Mouse (Mus musculus): ENCODE data around the gene Cdk14. TPM values are rescaled to one million over a fixed set of nuclear protein-coding genes. Genes with fewer than 3 reads are reported as not detected.

The Cdk14 gene
- total and polyA plus RNA-seq, 2 experiments from 2014 or later, result 34.8 to 54.0 TPM

DNA sequence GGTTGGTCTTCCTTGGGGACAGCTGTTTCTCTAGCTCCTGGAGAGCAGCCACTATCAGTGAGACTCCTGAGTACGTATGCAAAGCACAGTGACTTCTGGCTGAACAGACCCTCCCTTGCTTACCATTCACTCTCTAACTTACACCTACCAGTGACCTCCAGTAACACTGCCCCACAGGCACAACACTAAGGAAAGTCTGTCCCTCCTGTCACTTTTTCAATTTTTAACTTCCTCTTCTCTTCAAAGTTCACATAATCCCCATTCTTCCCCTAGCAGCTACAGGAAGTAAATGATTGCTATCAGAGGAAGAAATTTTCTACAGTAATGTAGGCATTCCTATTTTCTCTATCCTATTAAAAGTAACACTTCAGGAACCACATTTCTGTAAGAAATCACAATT, 485.0 kb downstream of the Cdk14 start:
- H3K9me3 ChIP-seq (ENCODE audit: low read length), result no peaks in the 10 kb centered on the region
- no peaks in the 10 kb centered on the region for H3K27me3 ChIP-seq (ENCODE audit: insufficient read depth, low read length)
- no peak for ATAC-seq
- H3K4me2 ChIP-seq (ENCODE audit: low read depth), result no peak overlapping the region
- H3K4me1 ChIP-seq (ENCODE audit: insufficient read depth), result no peaks in the 10 kb centered on the region
- WGBS, result 62% methylated on average over 1 of the region's 1 CpGs
- H3K36me3 ChIP-seq (ENCODE audit: insufficient read depth), result no peaks in the 10 kb centered on the region
- H3K4me3 ChIP-seq (ENCODE audit: low read depth, low read length), result no peak overlapping the region
- no peak overlapping the region for H3K27ac ChIP-seq (ENCODE audit: low read depth, low read length)
- no peak overlapping the region for H3K9ac ChIP-seq
- TF ChIP-seq CTCF (IDR thresholded peaks at IDR 0.05; ENCODE audit: low read depth), result no peak
- no peak for DNase-seq

DNA sequence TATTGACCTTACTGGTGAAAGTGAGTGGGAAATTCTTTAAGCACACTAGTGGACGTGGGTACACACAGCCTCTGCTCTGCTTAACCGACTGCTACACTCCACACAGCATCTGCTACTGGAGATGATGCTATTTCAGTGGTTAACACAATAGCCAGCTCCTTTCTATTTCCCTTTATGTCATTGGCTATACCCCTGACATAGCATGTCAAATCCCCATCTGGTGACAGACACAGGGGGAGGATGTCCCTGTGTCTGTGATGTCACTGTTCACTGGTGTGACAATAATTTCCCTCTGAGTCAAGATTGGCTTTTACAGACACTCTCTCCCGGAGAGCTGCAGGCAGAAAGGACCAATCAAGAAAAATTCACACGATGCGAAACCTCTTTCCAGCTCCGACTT, 485.6 kb downstream of the Cdk14 start:
- WGBS, result 78% methylated on average over 6 of the region's 6 CpGs
- Histone ChIP-seq H3K27me3 (ENCODE audit: insufficient read depth, low read length) (no peaks in the 10 kb centered on the region), H3K4me1 (ENCODE audit: insufficient read depth) (no peaks in the 10 kb centered on the region), H3K27ac (ENCODE audit: low read depth, low read length) (no peak overlapping the region), H3K9me3 (ENCODE audit: low read length) (no peaks in the 10 kb centered on the region), H3K4me3 (ENCODE audit: low read depth, low read length) (no peak overlapping the region), H3K4me2 (ENCODE audit: low read depth) (no peak overlapping the region), H3K36me3 (ENCODE audit: insufficient read depth) (no peaks in the 10 kb centered on the region), H3K9ac (no peak overlapping the region)
- no peak for TF ChIP-seq CTCF (IDR thresholded peaks at IDR 0.05; ENCODE audit: low read depth)
- ATAC-seq (no peak), DNase-seq (no peak)

DNA sequence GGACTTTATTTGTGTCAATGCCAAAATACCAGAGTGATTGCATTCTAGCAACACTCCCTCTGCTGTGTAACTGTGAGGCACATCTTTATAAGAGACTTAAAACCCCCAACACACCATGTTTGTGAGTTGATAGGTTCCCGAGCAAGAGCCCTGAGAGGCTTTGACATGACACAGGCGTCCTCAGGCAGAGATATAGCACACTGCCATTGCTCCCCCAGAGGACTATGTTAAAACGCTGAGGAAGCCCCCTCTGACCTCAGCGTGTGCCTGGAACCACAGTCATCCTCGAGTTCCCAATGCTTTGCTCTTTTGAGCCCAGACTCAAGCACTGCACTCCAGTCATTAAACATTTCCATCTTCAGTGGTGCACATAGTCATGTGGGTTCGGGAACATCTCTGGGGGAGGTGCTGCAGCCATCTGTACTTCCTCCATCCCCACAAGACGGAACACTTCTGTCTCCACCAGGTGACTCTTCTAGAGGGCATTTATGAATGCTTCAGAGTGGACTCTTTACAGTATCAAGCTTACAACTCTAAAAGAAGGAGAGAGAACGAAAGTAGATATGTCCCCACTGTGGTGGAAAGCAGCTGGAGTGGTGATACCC, 488.5 kb downstream of the Cdk14 start:
- ATAC-seq (no peak), DNase-seq (no peak)
- no peaks in the 10 kb centered on the region for H3K27me3 ChIP-seq (ENCODE audit: insufficient read depth, low read length)
- H3K27ac ChIP-seq (ENCODE audit: low read depth, low read length), result no peak overlapping the region
- no peak overlapping the region for H3K4me3 ChIP-seq (ENCODE audit: low read depth, low read length)
- H3K9ac ChIP-seq, result no peak overlapping the region
- H3K4me1 ChIP-seq (ENCODE audit: insufficient read depth), result no peaks in the 10 kb centered on the region
- no peaks in the 10 kb centered on the region for H3K36me3 ChIP-seq (ENCODE audit: insufficient read depth)
- 78% methylated on average over 8 of the region's 8 CpGs for whole genome bisulfite sequencing
- no peak overlapping the region for H3K4me2 ChIP-seq (ENCODE audit: low read depth)
- H3K9me3 ChIP-seq (ENCODE audit: low read length), result no peaks in the 10 kb centered on the region
- no peak for TF ChIP-seq CTCF (IDR thresholded peaks at IDR 0.05; ENCODE audit: low read depth)

DNA sequence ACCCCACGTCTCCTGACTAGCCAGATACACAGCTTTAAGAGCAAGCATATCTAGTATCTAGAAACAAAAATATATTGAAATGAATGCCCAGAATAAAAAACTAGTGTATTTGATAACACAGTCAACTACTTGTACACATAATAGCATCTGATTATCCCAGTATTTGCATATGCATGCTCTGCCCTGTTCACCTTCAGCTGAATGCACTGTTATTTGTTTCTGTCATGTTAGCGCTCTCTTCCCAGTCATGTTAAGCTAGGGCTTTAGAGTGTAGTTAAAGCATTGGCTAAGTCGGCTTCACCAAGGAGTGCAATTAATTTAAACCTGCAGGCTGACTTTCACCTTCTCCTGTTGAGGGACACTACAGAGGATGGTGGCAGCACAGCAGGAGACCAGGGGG, 490.5 kb downstream of the Cdk14 start:
- H3K27ac ChIP-seq (ENCODE audit: low read depth, low read length), result no peak overlapping the region
- no peak overlapping the region for H3K4me2 ChIP-seq (ENCODE audit: low read depth)
- peak; percentile 55; the same call in 1 of the 2 replicates for ATAC-seq
- no peaks in the 10 kb centered on the region for H3K4me1 ChIP-seq (ENCODE audit: insufficient read depth)
- H3K9ac ChIP-seq, result no peak overlapping the region
- no peak for TF ChIP-seq CTCF (IDR thresholded peaks at IDR 0.05; ENCODE audit: low read depth)
- no peak overlapping the region for H3K4me3 ChIP-seq (ENCODE audit: low read depth, low read length)
- no peaks in the 10 kb centered on the region for H3K27me3 ChIP-seq (ENCODE audit: insufficient read depth, low read length)
- H3K36me3 ChIP-seq (ENCODE audit: insufficient read depth), result no peaks in the 10 kb centered on the region
- no peak for DNase-seq
- H3K9me3 ChIP-seq (ENCODE audit: low read length), result no peaks in the 10 kb centered on the region
- 41% methylated on average over 3 of the region's 3 CpGs for whole genome bisulfite sequencing

DNA sequence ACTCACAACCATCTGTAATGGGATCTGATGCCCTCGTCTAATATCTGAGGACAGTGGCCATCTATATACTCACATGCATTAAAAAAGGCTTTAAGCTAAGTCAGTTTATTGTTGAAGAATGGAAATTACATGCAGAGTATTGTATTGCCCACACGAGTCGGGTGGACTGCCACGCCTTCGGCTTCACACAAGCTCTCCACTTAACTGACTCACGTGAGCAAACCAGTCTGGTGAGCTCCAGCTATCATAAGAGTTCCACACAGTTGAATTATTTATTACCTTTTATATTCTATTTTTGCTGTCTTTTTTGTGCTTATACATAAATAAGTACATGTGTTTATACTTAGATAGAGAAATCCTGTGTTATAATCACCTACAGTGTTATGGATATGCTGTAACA, 495.2 kb downstream of the Cdk14 start:
- Histone ChIP-seq H3K4me1 (ENCODE audit: insufficient read depth) (no peaks in the 10 kb centered on the region), H3K36me3 (ENCODE audit: insufficient read depth) (no peaks in the 10 kb centered on the region), H3K4me2 (ENCODE audit: low read depth) (no peak overlapping the region), H3K9ac (no peak overlapping the region), H3K27ac (ENCODE audit: low read depth, low read length) (no peak overlapping the region), H3K27me3 (ENCODE audit: insufficient read depth, low read length) (no peaks in the 10 kb centered on the region), H3K4me3 (ENCODE audit: low read depth, low read length) (no peak overlapping the region), H3K9me3 (ENCODE audit: low read length) (no peaks in the 10 kb centered on the region)
- no peak for TF ChIP-seq CTCF (IDR thresholded peaks at IDR 0.05; ENCODE audit: low read depth)
- ATAC-seq, result no peak
- no peak for DNase-seq
- 84% methylated on average over 6 of the region's 6 CpGs for WGBS

DNA sequence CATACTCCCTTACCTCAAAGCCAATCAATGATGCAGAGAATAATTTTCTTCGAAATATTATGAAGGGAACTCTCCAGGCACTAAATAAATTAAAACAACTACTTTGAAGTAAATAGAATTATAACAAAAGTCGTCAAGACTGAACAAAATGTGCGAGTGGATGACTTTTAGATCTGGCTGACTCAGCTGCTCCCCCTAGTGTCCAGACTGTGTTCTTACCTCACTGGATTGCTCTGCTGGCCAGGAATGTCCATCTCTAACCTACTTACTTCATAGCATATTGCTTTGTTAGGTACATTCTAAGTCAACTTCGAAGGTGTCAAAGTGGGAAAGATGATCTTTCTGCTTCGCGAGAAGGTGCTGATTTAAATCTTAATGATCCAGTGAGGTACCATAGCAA, 501.7 kb downstream of the Cdk14 start:
- 0 out of 2 replicates have a peak, but pooled peaks cover 3% of the 10 kb centered on the region for H3K4me1 ChIP-seq (ENCODE audit: insufficient read depth)
- H3K4me2 ChIP-seq (ENCODE audit: low read depth), result no peak overlapping the region
- no peak overlapping the region for H3K9ac ChIP-seq
- H3K9me3 ChIP-seq (ENCODE audit: low read length), result no peaks in the 10 kb centered on the region
- H3K36me3 ChIP-seq (ENCODE audit: insufficient read depth), result no peaks in the 10 kb centered on the region
- WGBS, result 11% methylated on average over 6 of the region's 6 CpGs
- H3K27ac ChIP-seq (ENCODE audit: low read depth, low read length), result no peak overlapping the region
- TF ChIP-seq CTCF (IDR thresholded peaks at IDR 0.05; ENCODE audit: low read depth), result peak; percentile 93
- ATAC-seq, result no peak
- no peak overlapping the region for H3K4me3 ChIP-seq (ENCODE audit: low read depth, low read length)
- DNase-seq, result peak; percentile 85
- no peaks in the 10 kb centered on the region for H3K27me3 ChIP-seq (ENCODE audit: insufficient read depth, low read length)

DNA sequence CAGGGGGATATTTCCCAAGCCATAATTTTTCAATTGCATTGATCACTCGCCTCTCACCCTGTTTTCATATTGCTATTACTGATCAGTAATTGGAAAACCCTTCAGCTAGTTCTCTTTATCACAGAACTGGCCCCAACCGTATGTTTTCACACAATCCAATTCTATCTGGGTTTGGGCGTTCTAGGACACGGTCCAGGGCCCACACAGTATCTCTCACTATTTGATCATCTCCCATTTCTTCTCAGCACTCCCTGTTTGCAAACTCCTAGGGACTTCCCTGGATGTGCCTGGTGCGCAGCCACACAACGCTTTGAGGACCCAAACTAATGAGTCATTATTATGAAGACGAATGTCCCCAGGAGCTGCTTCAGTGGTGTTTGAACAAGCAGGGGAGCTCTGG, 502.4 kb downstream of the Cdk14 start:
- no peak overlapping the region for H3K27ac ChIP-seq (ENCODE audit: low read depth, low read length)
- H3K4me3 ChIP-seq (ENCODE audit: low read depth, low read length), result no peak overlapping the region
- H3K27me3 ChIP-seq (ENCODE audit: insufficient read depth, low read length), result no peaks in the 10 kb centered on the region
- no peak for TF ChIP-seq CTCF (IDR thresholded peaks at IDR 0.05; ENCODE audit: low read depth)
- no peaks in the 10 kb centered on the region for H3K9me3 ChIP-seq (ENCODE audit: low read length)
- no peak for DNase-seq
- ATAC-seq, result no peak
- no peaks in the 10 kb centered on the region for H3K36me3 ChIP-seq (ENCODE audit: insufficient read depth)
- 0 out of 2 replicates have a peak, but pooled peaks cover 3% of the 10 kb centered on the region for H3K4me1 ChIP-seq (ENCODE audit: insufficient read depth)
- H3K9ac ChIP-seq, result no peak overlapping the region
- H3K4me2 ChIP-seq (ENCODE audit: low read depth), result no peak overlapping the region
- WGBS, result 81% methylated on average over 7 of the region's 7 CpGs
